Comparison of ENCODE assay signal across 9 mouse cellular contexts in genomic region chr7:6384011-6384410, GRCm38 (mm10). TPM values are rescaled to one million over a fixed set of nuclear protein-coding genes. Genes with fewer than 3 reads are reported as not detected.
DNase-seq lines count a peak whose midpoint lies in the region; ATAC-seq and TF ChIP-seq lines count a peak whose summit lies in the region.
"Had no signal": no experiment of that assay in that cellular context is flagged by ENCODE, and none has a peak within 500 bp of the region (broad histone marks: within the 10 kb centered on the region; RNA-seq: fewer than 3 reads in every experiment).

No protein-coding gene starts in this region.

- TF ChIP-seq EP300 in stomach, postnatal 0 days (optimal IDR thresholded peaks at IDR 0.05), result no peak

- TF ChIP-seq CTCF in stomach, postnatal 0 days (IDR thresholded peaks at IDR 0.05; ENCODE audit: low read depth), result no peak

- peak overlapping the region; percentile 61 for H3K4me2 ChIP-seq in neural tube, embryonic 11.5 days (ENCODE audit: low read depth)
- H3K4me2 ChIP-seq in liver, embryonic 12.5 days, result peak overlapping the region; percentile 88
- H3K4me2 ChIP-seq in stomach, postnatal 0 days (replicated peaks; ENCODE audit: low read depth), result peak overlapping the region; percentile 89

- WGBS in neural tube, embryonic 11.5 days, result 76% methylated on average over 8 of the region's 8 CpGs
- WGBS in liver, embryonic 12.5 days (ENCODE audit: insufficient replicate concordance), result 19% methylated on average over 8 of the region's 8 CpGs
- 72% methylated on average over 8 of the region's 8 CpGs for WGBS in stomach, postnatal 0 days

- ATAC-seq in neural tube, embryonic 11.5 days (ENCODE audit: insufficient read depth, low FRiP score, low TSS enrichment), result no peak
- ATAC-seq in liver, embryonic 12.5 days, result no peak
- ATAC-seq in stomach, postnatal 0 days (ENCODE audit: low FRiP score, low TSS enrichment), result no peak
- ATAC-seq in frontal cortex, adult (ENCODE audit: low TSS enrichment), result no peak

- peak; percentile 42 for DNase-seq in cerebellum, adult 9-10 months
- no peak for DNase-seq in cerebellum, adult 11 months
- DNase-seq in neural tube, embryonic 11.5 days (ENCODE audit: low spot score), result no peak
- DNase-seq in neural tube, embryonic 10.5 days (ENCODE audit: extremely low spot score, low spot score), result no peak
- DNase-seq in stomach, postnatal 0 days (ENCODE audit: low spot score), result no peak
- no peak for DNase-seq in retina, embryonic 14.5 days (ENCODE audit: low spot score)
- DNase-seq: lung, postnatal 14 days had no signal

- peaks cover 4% of the 10 kb centered on the region; the same call in 1 of the 2 replicates for H3K4me1 ChIP-seq in neural tube, embryonic 11.5 days (ENCODE audit: control insufficient read depth, insufficient read depth, low read length)
- H3K4me1 ChIP-seq in liver, embryonic 12.5 days, result peaks cover 25% of the 10 kb centered on the region
- peaks cover 3% of the 10 kb centered on the region; the same call in 1 of the 2 replicates for H3K4me1 ChIP-seq in stomach, postnatal 0 days (replicated peaks; ENCODE audit: control insufficient read depth, insufficient read depth)

- no peaks in the 10 kb centered on the region for H3K27me3 ChIP-seq in neural tube, embryonic 11.5 days (ENCODE audit: control insufficient read depth, insufficient read depth, low read length)
- no peaks in the 10 kb centered on the region for H3K27me3 ChIP-seq in liver, embryonic 12.5 days (replicated peaks)
- H3K27me3 ChIP-seq in stomach, postnatal 0 days (ENCODE audit: control insufficient read depth, insufficient read depth, low read length), result no peaks in the 10 kb centered on the region

- no peak overlapping the region for H3K27ac ChIP-seq in neural tube, embryonic 11.5 days (ENCODE audit: low read depth, low read length)
- no peak overlapping the region for H3K27ac ChIP-seq in liver, embryonic 12.5 days
- H3K27ac ChIP-seq in stomach, postnatal 0 days (replicated peaks), result no peak overlapping the region

- H3K4me3 ChIP-seq in neural tube, embryonic 11.5 days (ENCODE audit: low read depth, low read length), result peak overlapping the region; percentile 45
- no peak overlapping the region for H3K4me3 ChIP-seq in liver, embryonic 12.5 days
- peak overlapping the region; percentile 58; the same call in 1 of the 2 replicates for H3K4me3 ChIP-seq in stomach, postnatal 0 days (ENCODE audit: low read depth, low read length)

- H3K9me3 ChIP-seq in neural tube, embryonic 11.5 days (ENCODE audit: control insufficient read depth, low read length), result no peaks in the 10 kb centered on the region
- H3K9me3 ChIP-seq in liver, embryonic 12.5 days (replicated peaks), result no peaks in the 10 kb centered on the region
- H3K9me3 ChIP-seq in stomach, postnatal 0 days (ENCODE audit: control insufficient read depth, low read length), result no peaks in the 10 kb centered on the region

- no peaks in the 10 kb centered on the region for H3K36me3 ChIP-seq in neural tube, embryonic 11.5 days (ENCODE audit: control insufficient read depth, insufficient read depth, low read length)
- H3K36me3 ChIP-seq in liver, embryonic 12.5 days, result no peaks in the 10 kb centered on the region; the same call in 1 of the 2 replicates
- no peaks in the 10 kb centered on the region for H3K36me3 ChIP-seq in stomach, postnatal 0 days (ENCODE audit: control insufficient read depth, insufficient read depth, low read length)

- peak overlapping the region; percentile 60; the same call in 1 of the 2 replicates for H3K9ac ChIP-seq in neural tube, embryonic 11.5 days (ENCODE audit: low read length)
- no peak overlapping the region for H3K9ac ChIP-seq in liver, embryonic 12.5 days
- H3K9ac ChIP-seq in stomach, postnatal 0 days (ENCODE audit: low read length), result no peak overlapping the region

RNA-seq across cellular contexts. Expression of gene Zfp28, which starts 0.9 kb away (rescaled TPM):
- polyA plus RNA-seq in neural tube, embryonic 11.5 days (2014; fragmentation: Nextera tagmentation; extraction: Ambion mirVana), result 14.4 and 14.9 TPM in 2 replicates
- 1.7 TPM in 2 replicates for polyA plus RNA-seq in liver, embryonic 12.5 days (2016; fragmentation: Nextera tagmentation; extraction: Ambion mirVana)
- 2.4 and 2.6 TPM in 2 replicates for polyA plus RNA-seq in stomach, postnatal 0 days (2015; fragmentation: Nextera tagmentation; extraction: Ambion mirVana)

RNA-seq across cellular contexts. Expression of gene Smim17, which starts 14.5 kb away (rescaled TPM):
- 0.07 and 0.33 TPM in 2 replicates for polyA plus RNA-seq in neural tube, embryonic 11.5 days (2014; fragmentation: Nextera tagmentation; extraction: Ambion mirVana)
- polyA plus RNA-seq in liver, embryonic 12.5 days (2016; fragmentation: Nextera tagmentation; extraction: Ambion mirVana), result 0.10 TPM in 1 of 2 replicates, not detected in the other
- 0.02 and 0.10 TPM in 2 replicates for polyA plus RNA-seq in stomach, postnatal 0 days (2015; fragmentation: Nextera tagmentation; extraction: Ambion mirVana)

RNA-seq across cellular contexts. Expression of gene Zfp78, which starts 20.9 kb away (rescaled TPM):
- 3.0 and 3.3 TPM in 2 replicates for polyA plus RNA-seq in neural tube, embryonic 11.5 days (2014; fragmentation: Nextera tagmentation; extraction: Ambion mirVana)
- polyA plus RNA-seq in liver, embryonic 12.5 days (2016; fragmentation: Nextera tagmentation; extraction: Ambion mirVana), result 1.3 TPM in 2 replicates
- 1.0 and 1.9 TPM in 2 replicates for polyA plus RNA-seq in stomach, postnatal 0 days (2015; fragmentation: Nextera tagmentation; extraction: Ambion mirVana)

RNA-seq across cellular contexts. Expression of gene Gm20715, which starts 26.1 kb away (rescaled TPM):
- polyA plus RNA-seq in neural tube, embryonic 11.5 days (2014; fragmentation: Nextera tagmentation; extraction: Ambion mirVana), result not detected in 2 replicates
- not detected in 2 replicates for polyA plus RNA-seq in liver, embryonic 12.5 days (2016; fragmentation: Nextera tagmentation; extraction: Ambion mirVana)
- polyA plus RNA-seq in stomach, postnatal 0 days (2015; fragmentation: Nextera tagmentation; extraction: Ambion mirVana), result not detected in 2 replicates

RNA-seq across cellular contexts. Expression of gene Gm3854, which starts 40.5 kb away (rescaled TPM):
- polyA plus RNA-seq in neural tube, embryonic 11.5 days (2014; fragmentation: Nextera tagmentation; extraction: Ambion mirVana), result 2.7 and 3.3 TPM in 2 replicates
- polyA plus RNA-seq in liver, embryonic 12.5 days (2016; fragmentation: Nextera tagmentation; extraction: Ambion mirVana), result 0.50 and 0.57 TPM in 2 replicates
- 0.35 and 0.41 TPM in 2 replicates for polyA plus RNA-seq in stomach, postnatal 0 days (2015; fragmentation: Nextera tagmentation; extraction: Ambion mirVana)
